Mouse (Mus musculus) cerebellum, adult 9-11 months (tissue): ENCODE data around the gene Trdn.

Experiments used
- DNase-seq: peaks from one replicate; pipeline ENCODE4 v3.0.0; 2022

Trdn gene

GRCm38 (mm10) chr10:33375474-33376029, 295.2 kb downstream of the Trdn start:
- DNase-seq, result no peak
